Mouse (Mus musculus): ENCODE measurements around the gene Tcaim.
"Not testable (repeated sequence)": the region's sequence is repeated elsewhere in the genome, so short reads cannot be mapped to it uniquely, and the experiment has no call there.

Gene Tcaim

GRCm38 (mm10) chr9:122854526-122854925, 49.2 kb downstream of the Tcaim start:
- DNase-seq (ENCODE audit: low read depth, low spot score): no peak

GRCm38 (mm10) chr9:122855141-122855540, 49.8 kb downstream of the Tcaim start:
- not testable (repeated sequence) for DNase-seq (ENCODE audit: low read depth, low spot score)

- DNase-seq (ENCODE audit: low read depth, low spot score): no peak
Observed at GRCm38 (mm10) chr9:122855617-122856016, 50.3 kb downstream of the Tcaim start.

GRCm38 (mm10) chr9:122856716-122857115, 51.4 kb downstream of the Tcaim start:
- no peak for DNase-seq (ENCODE audit: low read depth, low spot score)

- DNase-seq (ENCODE audit: low read depth, low spot score): no peak
Observed at GRCm38 (mm10) chr9:122860752-122861151, 55.4 kb downstream of the Tcaim start.

- no peak for DNase-seq (ENCODE audit: low read depth, low spot score)
Observed at GRCm38 (mm10) chr9:122863731-122864130, 58.4 kb downstream of the Tcaim start.

- no peak for DNase-seq (ENCODE audit: low read depth, low spot score)
Observed at GRCm38 (mm10) chr9:122864848-122865247, 59.5 kb downstream of the Tcaim start.

- DNase-seq (ENCODE audit: low read depth, low spot score): peak; percentile 70
Observed at GRCm38 (mm10) chr9:122865697-122866166, 60.4 kb downstream of the Tcaim start, which contains the start of gene Zfp445. TSS of gene Zfp445 (minus strand) at chr9:122866006.

GRCm38 (mm10) chr9:122866192-122866591, 60.9 kb downstream of the Tcaim start:
- DNase-seq (ENCODE audit: low read depth, low spot score): peak; percentile 9

- DNase-seq (ENCODE audit: low read depth, low spot score): no peak
Observed at GRCm38 (mm10) chr9:122872595-122872994, 67.3 kb downstream of the Tcaim start.

- no peak for DNase-seq (ENCODE audit: low read depth, low spot score)
Observed at GRCm38 (mm10) chr9:122874653-122875052, 69.3 kb downstream of the Tcaim start.

- no peak for DNase-seq (ENCODE audit: low read depth, low spot score)
Observed at GRCm38 (mm10) chr9:122875145-122875544, 69.8 kb downstream of the Tcaim start.

- no peak for DNase-seq (ENCODE audit: low read depth, low spot score)
Observed at GRCm38 (mm10) chr9:122885385-122885784, 80.0 kb downstream of the Tcaim start, which contains the start of gene Zkscan7. TSS of gene Zkscan7 (plus strand) at chr9:122885685.

All from retina, postnatal 7 days (tissue).